Mouse (Mus musculus): ENCODE data around the gene Adprm.
"Not testable (repeated sequence)": the region's sequence is repeated elsewhere in the genome, so short reads cannot be mapped to it uniquely, and the experiment has no call there.

Adprm gene

GRCm38 (mm10) chr11:67052321-67052952 is at the start of gene Adprm, which contains the start of gene Sco1:
Gene Adprm (minus strand): TSS chr11:67052594.
Gene Sco1 (plus strand): TSS chr11:67052670.
- peak; percentile 80 for DNase-seq

- DNase-seq = peak; percentile 31
Observed at GRCm38 (mm10) chr11:67101713-67102112, 49.3 kb upstream of the Adprm start.

DNA sequence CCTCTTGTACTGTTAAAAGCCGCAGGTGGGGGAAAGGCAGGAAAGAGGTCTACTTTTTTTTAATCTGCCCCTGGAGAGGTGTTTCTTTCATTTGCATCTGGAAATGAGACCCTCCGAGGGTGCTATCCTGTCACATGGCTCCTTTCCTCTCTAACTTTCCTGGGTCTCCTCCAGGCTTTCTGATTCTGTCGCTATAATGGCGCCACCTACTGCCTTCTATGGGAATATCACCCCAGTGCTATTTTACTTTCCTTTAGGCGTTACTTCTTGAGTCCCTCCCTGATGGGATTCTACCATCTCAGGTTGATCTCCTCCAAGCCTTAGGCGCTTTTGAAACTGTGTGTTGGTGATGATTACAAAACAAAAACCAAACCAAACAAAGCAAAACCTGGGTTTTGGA is 47.8 kb upstream of the Adprm start:
- DNase-seq = no peak

DNA sequence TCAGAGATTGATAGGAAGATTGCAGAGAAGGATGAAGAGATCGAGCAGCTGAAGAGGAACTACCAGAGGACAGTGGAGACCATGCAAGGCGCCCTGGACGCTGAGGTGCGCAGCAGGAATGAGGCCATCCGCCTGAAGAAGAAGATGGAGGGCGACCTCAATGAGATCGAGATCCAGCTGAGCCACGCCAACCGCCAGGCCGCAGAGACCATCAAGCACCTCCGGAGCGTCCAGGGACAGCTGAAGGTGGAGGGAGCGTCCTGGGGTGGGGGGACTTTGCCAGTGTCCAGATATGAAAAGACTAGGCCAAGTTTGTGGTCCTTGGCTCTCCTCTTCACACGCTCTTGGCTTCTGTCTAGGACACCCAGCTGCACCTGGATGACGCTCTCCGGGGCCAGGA is 46.8 kb upstream of the Adprm start:
- no peak for DNase-seq

DNA sequence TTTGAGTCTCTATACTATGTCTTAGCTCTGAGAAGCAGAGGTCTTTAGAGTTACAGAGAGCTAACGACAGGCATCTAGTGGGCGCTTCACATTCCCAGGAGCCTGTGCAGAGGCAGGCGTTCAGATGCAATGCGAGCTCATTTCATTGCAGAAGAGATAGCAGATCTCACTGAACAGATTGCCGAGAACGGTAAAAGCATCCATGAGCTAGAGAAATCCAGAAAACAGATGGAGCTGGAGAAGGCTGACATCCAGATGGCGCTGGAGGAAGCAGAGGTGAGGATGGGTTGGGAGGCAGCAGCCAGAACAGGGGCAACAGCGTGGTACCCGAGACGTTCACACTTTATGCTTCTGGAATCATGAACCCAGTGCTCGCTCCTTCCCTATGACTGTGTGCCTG is 46.0 kb upstream of the Adprm start:
- no peak for DNase-seq

DNA sequence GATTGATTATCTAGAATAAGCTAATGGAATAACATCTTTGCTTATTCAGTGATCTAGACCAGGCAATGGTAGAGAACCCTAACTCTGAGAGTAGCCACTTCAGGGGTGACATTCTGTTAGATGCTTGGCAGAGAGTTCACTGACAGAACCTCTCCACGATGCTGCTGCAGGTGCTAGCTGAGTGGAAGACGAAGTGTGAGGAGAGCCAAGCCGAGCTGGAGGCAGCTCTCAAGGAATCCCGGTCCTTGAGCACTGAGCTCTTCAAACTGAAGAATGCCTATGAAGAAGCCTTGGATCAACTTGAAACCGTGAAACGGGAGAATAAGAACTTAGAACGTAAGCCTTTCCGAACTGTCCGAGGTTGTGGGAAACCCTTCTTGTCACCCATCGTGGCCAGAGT is 45.3 kb upstream of the Adprm start:
- no peak for DNase-seq

- no peak for DNase-seq
Observed at GRCm38 (mm10) chr11:67094470-67094869, 42.1 kb upstream of the Adprm start.

DNA sequence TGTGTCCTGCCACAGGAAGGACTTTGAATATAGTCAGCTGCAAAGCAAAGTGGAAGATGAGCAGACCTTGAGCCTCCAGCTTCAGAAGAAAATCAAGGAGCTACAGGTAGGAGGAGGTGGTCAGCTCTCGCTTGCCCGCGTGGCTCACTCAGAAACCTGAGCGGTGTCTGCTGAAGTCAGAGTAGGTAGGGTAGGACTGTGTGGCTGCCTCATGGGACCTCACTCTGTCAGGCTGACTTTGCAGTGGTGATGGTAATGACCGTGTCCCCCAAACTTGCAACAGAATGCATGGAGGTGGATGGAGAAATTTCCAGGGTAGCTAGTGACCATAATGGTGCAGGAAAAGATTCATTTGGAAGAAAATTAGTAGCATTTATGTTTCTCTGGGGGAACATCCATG is 41.3 kb upstream of the Adprm start:
- no peak for DNase-seq

DNA sequence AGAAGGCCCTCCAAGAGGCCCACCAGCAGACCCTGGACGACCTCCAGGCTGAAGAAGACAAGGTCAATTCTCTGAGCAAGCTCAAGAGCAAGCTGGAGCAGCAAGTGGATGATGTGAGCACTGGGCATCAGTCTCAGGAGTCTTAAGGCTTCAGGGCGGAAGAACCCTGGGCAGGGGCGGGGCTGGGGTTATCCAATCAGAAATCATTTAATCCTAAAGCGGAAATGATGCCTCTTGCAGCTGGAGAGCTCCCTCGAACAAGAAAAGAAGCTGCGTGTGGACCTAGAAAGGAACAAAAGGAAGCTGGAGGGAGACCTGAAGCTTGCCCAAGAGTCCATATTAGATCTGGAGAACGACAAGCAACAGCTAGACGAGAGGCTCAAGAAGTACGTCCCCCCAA is 40.8 kb upstream of the Adprm start:
- no peak for DNase-seq

DNA sequence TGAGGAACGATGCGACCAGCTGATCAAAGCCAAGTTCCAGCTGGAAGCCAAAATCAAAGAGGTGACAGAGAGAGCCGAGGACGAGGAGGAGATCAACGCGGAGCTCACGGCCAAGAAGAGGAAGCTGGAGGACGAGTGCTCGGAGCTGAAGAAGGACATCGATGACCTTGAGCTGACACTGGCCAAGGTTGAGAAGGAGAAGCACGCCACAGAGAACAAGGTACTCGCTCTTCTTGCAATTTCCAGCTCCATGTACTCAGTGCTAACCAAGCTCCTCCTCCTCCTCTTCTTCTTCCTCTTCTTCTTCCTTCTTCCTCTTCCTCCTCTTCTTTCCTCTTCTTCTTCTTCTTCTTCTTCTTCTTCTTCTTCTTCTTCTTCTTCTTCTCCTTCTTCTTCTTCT is 40.0 kb upstream of the Adprm start:
- not testable (repeated sequence) for DNase-seq

DNA sequence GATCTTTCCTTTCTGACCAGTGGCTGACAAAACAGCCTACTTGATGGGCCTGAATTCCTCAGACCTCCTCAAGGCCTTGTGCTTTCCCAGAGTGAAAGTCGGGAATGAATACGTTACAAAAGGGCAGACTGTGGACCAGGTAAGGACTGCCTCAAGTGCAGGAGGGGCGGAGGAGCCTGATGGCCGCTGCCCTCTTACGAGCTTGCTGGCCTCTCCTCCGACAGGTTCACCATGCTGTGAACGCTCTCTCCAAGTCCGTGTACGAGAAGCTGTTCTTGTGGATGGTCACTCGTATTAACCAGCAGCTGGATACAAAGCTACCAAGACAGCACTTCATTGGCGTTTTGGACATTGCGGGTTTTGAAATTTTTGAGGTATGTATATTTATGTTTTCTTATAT is 34.8 kb upstream of the Adprm start:
- DNase-seq = no peak

DNA sequence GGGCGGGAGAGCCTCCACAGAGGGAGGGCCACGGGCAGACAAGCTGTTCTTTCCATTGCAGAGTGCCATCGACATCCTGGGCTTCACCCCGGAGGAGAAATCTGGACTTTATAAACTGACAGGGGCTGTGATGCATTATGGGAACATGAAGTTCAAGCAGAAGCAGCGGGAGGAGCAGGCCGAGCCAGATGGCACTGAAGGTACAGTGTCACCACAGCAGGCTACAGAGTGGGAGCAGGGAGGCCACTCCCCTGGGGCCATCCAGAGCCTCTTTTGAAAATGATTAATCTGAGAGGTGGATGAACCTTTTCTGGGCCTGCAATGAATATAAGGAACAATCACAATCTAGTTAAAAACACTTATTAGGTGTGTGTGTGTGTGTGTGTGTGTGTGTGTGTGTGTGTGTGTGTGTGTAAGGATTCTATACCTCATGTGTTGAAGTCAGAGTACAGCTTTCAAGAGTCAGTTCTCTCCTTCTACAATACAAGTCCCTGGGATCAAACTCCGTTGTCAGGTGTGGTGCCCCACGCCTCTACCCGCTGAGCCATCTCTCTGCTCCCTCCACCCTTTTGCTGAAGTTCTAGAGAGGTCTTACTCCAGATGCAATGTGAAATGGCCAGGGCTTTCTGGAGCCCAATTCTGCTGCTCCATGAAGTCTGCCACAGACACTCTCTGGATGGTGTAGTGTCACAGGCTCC is 34.2 kb upstream of the Adprm start:
- DNase-seq = no peak

DNA sequence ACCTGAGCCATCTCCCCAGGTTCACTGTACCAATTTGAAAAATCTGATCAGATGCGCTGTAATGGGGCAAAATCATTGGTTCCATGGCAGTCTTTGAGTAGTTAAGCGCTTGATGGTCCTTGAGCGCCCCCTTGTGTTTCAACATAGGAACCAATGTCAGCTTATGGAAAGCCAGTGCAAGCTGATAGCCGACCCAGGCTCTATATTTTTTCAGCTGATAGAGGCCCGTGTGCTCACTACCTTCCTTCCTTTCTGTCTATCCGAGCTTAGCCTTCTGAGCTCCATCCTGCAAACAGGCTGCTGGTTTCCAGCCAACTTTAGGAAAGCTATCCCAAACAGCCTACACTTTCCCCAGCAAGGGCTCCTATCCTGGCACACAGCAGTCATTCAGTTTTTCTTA is 33.1 kb upstream of the Adprm start:
- peak; percentile 51 for DNase-seq

DNA sequence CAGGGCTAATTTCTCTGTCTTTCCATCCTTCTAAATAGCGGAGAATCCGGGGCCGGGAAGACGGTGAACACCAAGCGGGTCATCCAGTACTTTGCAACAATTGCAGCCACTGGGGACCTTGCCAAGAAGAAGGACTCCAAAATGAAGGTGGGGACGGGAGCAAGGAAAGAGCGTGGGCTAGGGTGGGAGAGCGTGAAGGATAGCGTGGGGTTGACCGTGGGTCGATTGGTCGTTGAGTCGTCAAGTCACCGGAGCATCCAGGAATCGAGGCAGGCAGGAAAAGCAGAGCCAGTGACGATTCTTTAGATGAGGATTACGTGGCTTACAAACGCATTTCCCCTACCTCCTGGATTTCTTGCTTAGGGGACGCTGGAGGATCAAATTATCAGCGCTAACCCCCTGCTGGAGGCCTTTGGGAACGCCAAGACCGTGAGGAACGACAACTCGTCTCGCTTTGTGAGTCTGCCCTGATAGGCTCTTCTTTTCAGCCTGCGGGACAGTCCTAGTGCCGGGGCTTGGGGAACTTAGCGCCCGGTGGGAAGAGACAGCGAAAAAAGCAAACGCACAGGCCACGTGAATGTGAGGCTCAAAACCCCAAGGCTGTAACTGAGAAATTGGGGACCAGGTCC is 31.4 kb upstream of the Adprm start:
- DNase-seq = no peak

GRCm38 (mm10) chr11:67083239-67083638 is 30.8 kb upstream of the Adprm start:
- no peak for DNase-seq

DNA sequence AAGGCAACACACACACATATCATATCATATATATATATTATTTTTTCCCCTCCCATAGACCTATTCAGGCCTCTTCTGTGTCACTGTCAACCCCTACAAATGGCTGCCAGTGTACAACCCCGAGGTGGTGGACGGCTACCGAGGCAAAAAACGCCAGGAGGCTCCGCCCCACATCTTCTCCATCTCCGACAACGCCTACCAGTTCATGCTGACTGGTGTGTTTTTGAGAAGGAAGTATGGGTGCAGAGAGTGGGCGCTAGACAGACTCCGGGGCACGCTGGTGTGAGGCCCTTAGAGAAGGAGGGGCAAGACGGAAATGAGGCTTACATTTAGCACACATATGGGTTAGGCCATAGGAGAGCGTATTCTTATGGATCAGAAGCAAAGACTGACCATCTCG is 30.4 kb upstream of the Adprm start:
- no peak for DNase-seq

DNA sequence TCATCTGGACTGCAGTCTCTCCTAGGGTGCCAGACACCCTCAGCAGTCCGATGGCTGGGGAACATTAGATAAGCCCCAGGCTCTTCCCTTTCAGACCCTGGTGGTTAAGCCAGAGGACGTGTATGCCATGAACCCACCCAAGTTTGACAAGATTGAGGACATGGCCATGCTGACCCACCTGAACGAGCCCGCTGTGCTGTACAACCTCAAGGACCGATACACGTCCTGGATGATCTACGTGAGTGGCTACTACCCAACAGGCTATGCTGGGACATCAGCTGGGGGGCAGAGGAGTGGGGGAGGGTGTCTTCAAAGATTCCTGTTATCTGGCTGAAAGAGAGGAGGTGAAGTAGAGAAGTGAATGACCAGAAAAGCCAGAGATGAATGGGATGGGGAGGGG is 29.8 kb upstream of the Adprm start:
- no peak for DNase-seq

- no peak for DNase-seq
Observed at GRCm38 (mm10) chr11:67081125-67081649, 28.8 kb upstream of the Adprm start.

DNA sequence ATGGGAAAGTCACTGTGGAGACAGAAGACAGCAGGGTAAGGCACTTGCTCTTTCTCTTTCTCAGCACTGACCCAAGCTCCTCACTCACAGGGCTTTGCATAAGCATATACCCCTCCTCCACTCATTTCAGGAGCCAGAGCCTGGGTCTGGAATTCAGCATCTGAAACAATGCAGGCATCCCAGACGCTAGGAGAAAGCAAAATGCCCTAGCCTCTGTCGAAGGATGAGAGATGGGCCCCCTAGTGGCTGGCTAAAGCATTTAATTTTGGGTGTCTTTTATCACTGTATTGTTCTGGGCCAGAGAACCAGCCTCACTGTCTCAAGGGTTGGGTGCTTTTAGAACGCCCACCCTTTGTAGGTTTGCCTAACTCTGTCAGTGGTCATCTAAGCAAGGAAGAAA is 27.8 kb upstream of the Adprm start:
- DNase-seq = peak; percentile 42

GRCm38 (mm10) chr11:67079740-67080139 is 27.3 kb upstream of the Adprm start:
- no peak for DNase-seq

GRCm38 (mm10) chr11:67078888-67079287 is 26.5 kb upstream of the Adprm start:
- no peak for DNase-seq

- DNase-seq = no peak
Observed at GRCm38 (mm10) chr11:67078000-67078399, 25.6 kb upstream of the Adprm start, which contains the start of gene Myh3. Gene Myh3 (plus strand): TSS chr11:67078300.

- DNase-seq = no peak
Observed at GRCm38 (mm10) chr11:67077435-67077834, 25.0 kb upstream of the Adprm start.

GRCm38 (mm10) chr11:67076781-67077180 is 24.4 kb upstream of the Adprm start:
- no peak for DNase-seq

All from cerebellum, adult 11 months (tissue).